Mouse (Mus musculus) urinary bladder, postnatal 36 days (tissue): ENCODE measurements around the gene Hps4.
A peak's percentile ranks its signal among the peaks of the same experiment; 100 is the strongest.

Experiments
- DNase-seq, 2 experiments: peaks; one replicate each; pipeline ENCODE4 v3.0.0; 2022; ENCODE audit warnings: low spot score in 2 of 2, mixed read lengths in 1 of 2

Hps4 gene

DNA sequence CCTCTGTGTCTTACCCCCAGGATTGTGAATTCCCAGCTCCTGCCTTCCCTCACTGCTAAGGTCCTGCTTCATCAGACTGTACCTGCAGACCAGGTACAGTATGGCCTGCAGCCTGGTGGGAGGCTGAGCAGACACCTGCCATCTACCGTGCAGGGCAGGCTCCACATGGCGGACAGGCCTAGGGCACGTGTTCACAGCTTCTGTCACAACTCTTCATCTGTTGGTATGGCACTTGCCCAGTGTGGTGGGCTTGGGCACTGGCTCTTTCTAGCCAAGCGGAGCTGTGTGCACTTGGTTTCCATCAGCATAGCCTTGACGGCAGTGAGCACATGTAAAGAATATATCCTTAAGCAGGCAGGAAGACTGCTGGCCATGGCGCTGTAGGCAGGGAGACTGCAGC lies 24.0 kb downstream of the Hps4 start:
- no peak for DNase-seq

GRCm38 (mm10) chr5:112367338-112367737 lies 24.5 kb downstream of the Hps4 start:
- no peak for DNase-seq

GRCm38 (mm10) chr5:112367929-112368328 lies 25.0 kb downstream of the Hps4 start:
- no peak for DNase-seq

- no peak for DNase-seq
Observed at GRCm38 (mm10) chr5:112368666-112369065, 25.8 kb downstream of the Hps4 start.

- no peak for DNase-seq
Observed at GRCm38 (mm10) chr5:112369326-112369725, 26.4 kb downstream of the Hps4 start.

GRCm38 (mm10) chr5:112370236-112370813 lies 27.4 kb downstream of the Hps4 start:
- no peak for DNase-seq

DNA sequence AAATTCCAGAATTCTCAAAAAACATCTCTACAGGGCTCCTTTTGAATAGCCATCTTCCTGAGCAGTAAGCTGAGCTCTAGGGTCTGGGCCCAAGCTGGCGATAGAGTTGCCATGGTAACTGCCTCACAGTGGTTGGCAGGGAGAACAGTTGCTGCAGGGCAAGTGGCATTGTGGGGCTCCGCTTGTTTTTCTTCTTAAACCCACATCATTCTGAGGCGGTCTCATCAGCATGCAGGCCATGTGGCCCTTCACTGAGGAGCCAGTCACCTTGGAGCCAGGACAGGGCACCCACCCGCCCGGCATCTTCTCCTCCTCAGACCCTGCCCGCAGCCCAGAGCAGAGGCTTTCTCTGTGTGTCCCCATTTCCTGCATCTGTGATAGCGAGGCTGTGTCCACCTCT lies 29.1 kb downstream of the Hps4 start:
- DNase-seq: no peak

DNA sequence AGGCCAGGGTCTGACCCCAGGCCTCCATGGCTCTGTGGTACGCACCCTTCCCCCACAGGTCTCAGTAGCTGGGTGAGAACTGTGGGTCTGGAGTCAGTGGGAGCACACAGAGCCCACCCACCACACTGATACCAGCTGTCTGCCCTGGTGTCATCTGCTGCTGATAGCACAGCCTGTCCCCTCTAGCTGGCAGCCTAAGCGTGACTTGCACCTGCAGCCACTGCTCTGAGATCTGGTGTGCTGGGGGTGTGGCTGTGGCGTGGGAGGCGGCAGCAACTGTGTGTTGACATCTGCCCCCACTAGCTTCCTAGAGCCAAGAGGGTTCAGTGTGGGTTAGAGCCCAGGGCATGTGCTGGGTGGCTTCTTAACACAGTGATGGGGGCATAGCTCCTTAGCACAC lies 33.2 kb downstream of the Hps4 start:
- no peak for DNase-seq

GRCm38 (mm10) chr5:112377380-112377779 lies 34.5 kb downstream of the Hps4 start:
- no peak for DNase-seq

DNA sequence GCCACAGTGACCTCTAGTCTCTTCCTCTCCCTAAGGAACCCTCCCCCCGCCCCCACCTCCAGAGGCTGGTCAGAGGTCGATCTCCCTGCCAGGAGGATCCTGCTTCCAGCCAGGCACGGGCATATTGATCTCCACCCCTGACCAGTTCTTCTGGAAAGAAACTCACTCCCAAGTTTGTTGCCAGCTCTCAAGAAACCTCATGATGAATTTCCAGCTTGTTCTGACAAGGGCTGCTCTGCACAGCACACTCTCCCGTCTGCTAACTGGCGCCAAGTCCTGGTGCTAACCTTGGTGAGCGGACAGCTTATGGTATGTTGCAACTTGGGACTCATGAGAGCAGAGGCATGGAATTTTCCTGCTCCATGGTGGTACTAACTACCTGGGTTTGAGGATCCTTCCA lies 35.8 kb downstream of the Hps4 start:
- DNase-seq: peak in 1 of 2 experiments; percentile 33

DNA sequence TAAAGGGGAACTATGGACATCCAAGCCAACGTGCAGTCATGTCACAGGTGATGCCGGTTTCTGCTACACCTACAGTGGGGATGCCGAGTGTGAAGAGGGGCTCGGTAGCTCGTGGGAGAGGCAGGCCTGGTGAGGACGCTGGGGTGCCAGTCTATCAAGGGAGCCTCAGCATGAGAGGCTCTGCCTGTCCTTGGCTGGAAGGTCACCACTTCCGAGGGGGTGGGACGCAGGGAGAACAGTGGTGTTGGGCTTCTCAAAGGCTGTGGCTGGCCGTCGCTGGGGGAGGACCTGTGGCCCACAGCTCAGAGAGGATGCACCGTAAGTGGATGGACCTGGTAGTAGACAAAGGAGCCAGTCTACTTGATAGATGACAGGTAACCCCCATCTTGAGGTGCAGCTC lies 38.3 kb downstream of the Hps4 start:
- DNase-seq: no peak

DNA sequence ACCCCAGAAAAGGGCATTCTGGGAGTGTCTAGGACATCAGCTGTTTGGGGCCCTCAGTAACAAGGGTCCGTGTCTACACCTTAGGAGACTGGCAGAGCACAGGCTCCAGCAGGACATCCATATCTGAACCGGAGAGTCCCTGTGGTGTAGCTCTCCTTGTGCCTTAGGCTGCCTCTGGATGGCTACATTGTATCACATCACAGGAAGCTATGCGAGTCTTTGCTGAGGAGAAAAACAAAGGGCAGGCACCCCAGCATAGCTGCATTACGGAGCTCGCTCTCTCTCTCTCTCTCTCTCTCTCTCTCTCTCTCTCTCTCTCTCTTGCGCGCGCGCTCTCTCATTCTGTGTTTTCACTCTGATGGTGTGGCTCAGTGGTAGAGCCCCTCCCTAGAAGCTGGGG lies 39.2 kb downstream of the Hps4 start:
- DNase-seq: no peak

GRCm38 (mm10) chr5:112382641-112383330 lies 39.9 kb downstream of the Hps4 start:
- DNase-seq: peak in 1 of 2 experiments; percentile 70

DNA sequence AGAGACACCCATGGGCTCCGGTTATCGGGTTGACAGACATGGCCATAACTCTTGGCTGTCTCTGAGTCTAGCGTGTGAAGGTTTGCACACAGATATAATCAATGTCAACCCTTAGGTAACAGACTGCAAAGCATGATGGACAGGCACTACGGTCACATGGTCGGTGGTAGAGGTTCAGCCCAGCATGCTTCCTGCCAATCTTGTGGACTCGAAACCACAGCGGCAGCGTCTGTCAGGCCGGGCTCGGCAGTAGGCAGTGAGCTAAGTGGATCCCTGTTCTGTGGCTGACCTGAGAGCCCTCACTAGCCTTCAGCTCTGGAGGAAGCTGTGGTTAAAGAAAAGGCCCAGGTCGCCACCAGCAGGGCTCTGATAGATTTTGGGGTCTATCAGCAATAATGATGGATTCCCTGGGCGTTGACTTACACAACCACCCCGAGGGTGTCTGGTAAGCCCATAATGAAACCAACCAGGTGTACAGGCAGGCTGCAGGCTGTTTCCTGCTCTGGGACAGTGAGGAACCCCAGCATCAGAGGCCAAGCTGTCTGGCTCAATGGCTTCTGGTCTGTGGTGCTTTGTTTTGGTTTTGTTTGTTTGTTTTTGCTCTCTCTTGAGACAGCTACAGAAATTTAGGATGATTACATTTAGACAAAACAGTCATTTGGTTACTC lies 42.1 kb downstream of the Hps4 start:
- no peak for DNase-seq

DNA sequence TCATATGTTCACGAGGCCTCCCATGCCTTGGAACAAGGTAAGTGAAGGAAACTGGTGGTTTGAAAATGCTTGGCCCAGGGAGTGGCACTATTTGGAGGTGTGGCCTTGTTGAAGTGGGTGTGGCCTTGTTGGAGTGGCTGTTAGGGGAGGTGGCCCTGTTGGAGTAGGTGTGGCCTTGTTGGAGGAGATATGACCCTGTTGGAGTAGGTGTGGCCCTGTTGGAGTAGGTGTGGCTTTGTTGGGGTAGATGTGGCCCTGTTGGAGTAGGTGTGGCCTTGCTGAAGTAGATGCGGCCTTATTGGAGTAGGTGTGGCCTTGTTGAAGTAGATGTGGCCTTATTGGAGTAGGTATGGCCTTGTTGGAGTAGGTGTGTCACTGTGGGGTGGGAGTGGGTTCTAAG lies 43.1 kb downstream of the Hps4 start:
- no peak for DNase-seq

DNA sequence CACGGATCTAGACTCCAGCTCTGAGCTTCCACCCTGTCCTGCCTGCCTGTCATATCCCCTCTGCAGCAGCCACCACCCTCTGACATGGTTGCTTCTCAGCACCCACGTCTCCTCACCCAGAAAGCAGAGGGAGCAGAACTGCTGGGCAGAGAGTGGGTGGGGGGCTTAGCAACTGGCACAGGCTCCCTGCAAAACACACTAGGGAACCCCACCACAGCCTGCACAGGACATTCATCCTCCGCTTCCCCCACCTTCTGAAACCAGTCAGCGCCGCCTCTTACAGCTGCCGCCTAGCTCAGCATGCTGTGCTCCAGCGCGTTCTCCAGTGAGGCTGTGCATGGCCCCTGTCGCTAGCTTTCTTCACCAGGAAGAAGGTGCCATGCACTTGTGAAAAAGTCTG lies 46.5 kb downstream of the Hps4 start:
- no peak for DNase-seq

GRCm38 (mm10) chr5:112391002-112391401 lies 48.1 kb downstream of the Hps4 start:
- no peak for DNase-seq

- DNase-seq: no peak
Observed at GRCm38 (mm10) chr5:112391676-112392323, 48.9 kb downstream of the Hps4 start.

- no peak for DNase-seq
Observed at GRCm38 (mm10) chr5:112393741-112394414, 51.0 kb downstream of the Hps4 start.

DNA sequence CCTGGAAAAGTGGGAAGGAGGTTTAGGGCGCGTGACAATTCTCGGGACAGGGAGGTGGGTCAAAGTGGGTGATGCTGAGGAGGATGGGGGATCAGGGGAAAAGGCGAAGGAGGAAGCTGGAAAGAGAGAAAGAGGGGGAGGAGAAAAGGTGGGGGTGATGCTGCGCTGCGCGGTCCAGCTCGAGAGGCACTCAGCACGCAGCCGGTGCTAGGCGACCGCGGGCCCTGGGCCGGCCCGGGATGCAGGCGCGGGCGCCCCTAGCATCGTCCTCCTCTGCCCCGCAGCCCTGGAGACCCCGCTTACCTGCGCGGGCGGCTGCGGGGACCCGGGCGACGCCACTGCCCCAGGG lies 51.5 kb downstream of the Hps4 start:
- DNase-seq: no peak

- DNase-seq: peak in 1 of 2 experiments; percentile 32
Observed at GRCm38 (mm10) chr5:112394779-112395443, 52.0 kb downstream of the Hps4 start, which contains the start of gene Asphd2. TSS of gene Asphd2 (minus strand) at chr5:112394866.

GRCm38 (mm10) chr5:112396066-112396465 lies 53.2 kb downstream of the Hps4 start:
- DNase-seq: no peak
